In genomic region chr2:173673469-173673868, GRCm38 (mm10) we compare ENCODE assay signal across 23 mouse cellular contexts. TPM values are rescaled to one million over a fixed set of nuclear protein-coding genes. Genes with fewer than 3 reads are reported as not detected.
DNase-seq lines count a peak whose midpoint lies in the region; ATAC-seq and TF ChIP-seq lines count a peak whose summit lies in the region.
"Had no signal": no experiment of that assay in that cellular context is flagged by ENCODE, and none has a peak within 500 bp of the region (broad histone marks: within the 10 kb centered on the region; RNA-seq: fewer than 3 reads in every experiment).

No protein-coding gene starts in this region.

- TF ChIP-seq EP300 in liver, postnatal 0 days (IDR thresholded peaks at IDR 0.05; ENCODE audit: low read depth), result no peak

- no peak overlapping the region for H3K9ac ChIP-seq in heart, embryonic 12.5 days
- no peak overlapping the region for H3K9ac ChIP-seq in liver, postnatal 0 days (replicated peaks)
- H3K9ac ChIP-seq in forebrain, embryonic 14.5 days (ENCODE audit: low read length), result no peak overlapping the region
- H3K9ac ChIP-seq: limb, embryonic 12.5 days; midbrain, embryonic 12.5 days had no signal

- no peak for DNase-seq in heart, adult 18-20 months
- DNase-seq in 416B (ENCODE audit: low read depth), result peak; percentile 54
- DNase-seq in c-Kit-positive CD71-positive TER-119-positive erythroid progenitor cells, embryonic 14.5 days (ENCODE audit: low spot score), result peak; percentile 33
- DNase-seq in liver, postnatal 0 days, result peak; percentile 34
- DNase-seq in left cerebral cortex, postnatal 36 days (ENCODE audit: low spot score in 2 of 2), result no peak
- DNase-seq in forebrain, embryonic 14.5 days (ENCODE audit: low spot score), result no peak
- DNase-seq: cerebellum, postnatal 14 days; gastrocnemius, postnatal 25 days; lung, postnatal 10 days; thymus, postnatal 25 days had no signal

- no peak for TF ChIP-seq CTCF in liver, postnatal 0 days (IDR thresholded peaks at IDR 0.05; ENCODE audit: low read depth)

- no peak overlapping the region for H3K4me3 ChIP-seq in heart, embryonic 12.5 days
- no peak overlapping the region for H3K4me3 ChIP-seq in liver, postnatal 0 days (ENCODE audit: low read depth, low read length)
- H3K4me3 ChIP-seq in forebrain, embryonic 14.5 days (ENCODE audit: low read depth, low read length), result no peak overlapping the region
- H3K4me3 ChIP-seq: embryonic facial prominence, embryonic 10.5 days; layer of hippocampus, adult 2 months; left cerebral cortex, adult 2 months; limb, embryonic 12.5 days; midbrain, embryonic 12.5 days; myocyte had no signal

- peaks cover 49% of the 10 kb centered on the region for H3K4me1 ChIP-seq in heart, embryonic 12.5 days (replicated peaks)
- peaks cover 20% of the 10 kb centered on the region for H3K4me1 ChIP-seq in liver, postnatal 0 days (ENCODE audit: insufficient read depth)
- H3K4me1 ChIP-seq in forebrain, embryonic 14.5 days (ENCODE audit: control insufficient read depth, insufficient read depth, low read length), result peaks cover 3% of the 10 kb centered on the region
- H3K4me1 ChIP-seq: embryonic facial prominence, embryonic 10.5 days; limb, embryonic 12.5 days had no signal

- H3K27me3 ChIP-seq in heart, embryonic 12.5 days (replicated peaks), result no peaks in the 10 kb centered on the region
- no peaks in the 10 kb centered on the region for H3K27me3 ChIP-seq in liver, postnatal 0 days (ENCODE audit: insufficient read depth, low read length)
- H3K27me3 ChIP-seq in forebrain, embryonic 14.5 days (replicated peaks; ENCODE audit: control insufficient read depth, insufficient read depth, low read length), result no peaks in the 10 kb centered on the region
- H3K27me3 ChIP-seq: limb, embryonic 12.5 days; midbrain, embryonic 12.5 days had no signal

- H3K27ac ChIP-seq in heart, embryonic 12.5 days (ENCODE audit: poor library complexity, severe bottlenecking), result peak overlapping the region; percentile 53; the same call in 1 of the 2 replicates
- 0 out of 2 replicates have a peak overlapping the region, but pooled peaks have one; percentile 16 for H3K27ac ChIP-seq in liver, postnatal 0 days (ENCODE audit: low read depth)
- no peak overlapping the region for H3K27ac ChIP-seq in forebrain, embryonic 14.5 days (ENCODE audit: low read depth, low read length)
- H3K27ac ChIP-seq: embryonic facial prominence, embryonic 10.5 days; kidney, postnatal 0 days; layer of hippocampus, adult 2 months; left cerebral cortex, adult 2 months; limb, embryonic 12.5 days; midbrain, embryonic 12.5 days had no signal

- peak; percentile 63; the same call in 1 of the 2 replicates for ATAC-seq in heart, embryonic 12.5 days (ENCODE audit: insufficient number of reproducible peaks, low FRiP score)
- peak; percentile 91 for ATAC-seq in liver, postnatal 0 days
- ATAC-seq in forebrain, embryonic 14.5 days, result no peak

- H3K4me2 ChIP-seq in heart, embryonic 12.5 days, result no peak overlapping the region
- H3K4me2 ChIP-seq in liver, postnatal 0 days (ENCODE audit: low read depth, low read length), result no peak overlapping the region
- H3K4me2 ChIP-seq in forebrain, embryonic 14.5 days (ENCODE audit: low read length), result no peak overlapping the region
- H3K4me2 ChIP-seq: limb, embryonic 12.5 days; midbrain, embryonic 12.5 days had no signal

- H3K36me3 ChIP-seq in heart, embryonic 12.5 days, result peaks cover 6% of the 10 kb centered on the region; the same call in 1 of the 2 replicates
- H3K36me3 ChIP-seq in liver, postnatal 0 days (replicated peaks; ENCODE audit: insufficient read depth, low read length), result peaks cover 6% of the 10 kb centered on the region
- peaks cover 4% of the 10 kb centered on the region; the same call in 1 of the 2 replicates for H3K36me3 ChIP-seq in forebrain, embryonic 14.5 days (ENCODE audit: control insufficient read depth, insufficient read depth, low read length)

- intact Hi-C loops in left cerebral cortex, postnatal 36 days (cut with DNase I), result no loop called here

- H3K9me3 ChIP-seq in heart, embryonic 12.5 days (replicated peaks), result no peaks in the 10 kb centered on the region
- H3K9me3 ChIP-seq in liver, postnatal 0 days (ENCODE audit: low read length), result no peaks in the 10 kb centered on the region
- no peaks in the 10 kb centered on the region for H3K9me3 ChIP-seq in forebrain, embryonic 14.5 days (replicated peaks; ENCODE audit: control insufficient read depth, low read length)
- H3K9me3 ChIP-seq: embryonic facial prominence, embryonic 10.5 days; limb, embryonic 12.5 days; midbrain, embryonic 12.5 days had no signal

- WGBS in heart, embryonic 12.5 days, result 32% methylated on average over 1 of the region's 1 CpGs
- WGBS in liver, postnatal 0 days (ENCODE audit: insufficient replicate concordance), result 46% methylated on average over 1 of the region's 1 CpGs
- 84% methylated on average over 1 of the region's 1 CpGs for WGBS in forebrain, embryonic 14.5 days

RNA-seq across cellular contexts. Expression of gene Rab22a, which starts 13.9 kb away (rescaled TPM):
- polyA plus RNA-seq in heart, embryonic 12.5 days (2016; fragmentation: Nextera tagmentation; extraction: Ambion mirVana), result 39.3 and 39.5 TPM in 2 replicates
- total RNA-seq in heart, adult 18-20 months (2021), result 10 to 100 TPM; 33.6 to 40.1 TPM
- 13.1 and 14.0 TPM in 2 replicates for polyA plus RNA-seq in liver, postnatal 0 days (2015; fragmentation: Nextera tagmentation; extraction: Ambion mirVana)
- total RNA-seq in left cerebral cortex, postnatal 36 days (2021), result 10 to 100 TPM; 25.6 to 27.2 TPM
- polyA plus RNA-seq in forebrain, embryonic 14.5 days (2014; fragmentation: Nextera tagmentation; extraction: Ambion mirVana), result 36.4 and 41.1 TPM in 2 replicates

RNA-seq across cellular contexts. Expression of gene 1700010B08Rik, which starts 45.7 kb away (rescaled TPM):
- not detected in 2 replicates for polyA plus RNA-seq in heart, embryonic 12.5 days (2016; fragmentation: Nextera tagmentation; extraction: Ambion mirVana)
- not detected for total RNA-seq in heart, adult 18-20 months (2021)
- not detected in 2 replicates for polyA plus RNA-seq in liver, postnatal 0 days (2015; fragmentation: Nextera tagmentation; extraction: Ambion mirVana)
- not detected for total RNA-seq in left cerebral cortex, postnatal 36 days (2021)
- not detected in 2 replicates for polyA plus RNA-seq in forebrain, embryonic 14.5 days (2014; fragmentation: Nextera tagmentation; extraction: Ambion mirVana)
- total RNA-seq: adrenal gland, postnatal 4 days; ES-E14; gastrocnemius, postnatal 25 days; hematopoietic stem cell, adult 5-6 weeks; layer of hippocampus, adult 2 months; left cerebral cortex, adult 2 months; neutrophil, adult 5-6 weeks had no signal
- polyA plus RNA-seq: embryonic facial prominence, embryonic 10.5 days; intestine, embryonic 14.5 days; kidney, postnatal 0 days; limb, embryonic 12.5 days; midbrain, embryonic 12.5 days had no signal

Comparison
In these comparisons a context has a peak if more than half of its experiments do, and no peak if none do; other contexts are left out.
1. DNase-seq: peak in 416B (single experiment), c-Kit-positive CD71-positive TER-119-positive erythroid progenitor cells, embryonic 14.5 days (single experiment) and liver, postnatal 0 days (single experiment); none in heart, adult 18-20 months (0 of 2), left cerebral cortex, postnatal 36 days (0 of 2) and forebrain, embryonic 14.5 days (single experiment).